Mouse (Mus musculus) E14TG2a.4 (cell line): ENCODE results near the gene Ddx52.

ENCODE experiments used
- CTCF ChIP-seq: conservative IDR thresholded peaks from 2 replicates; pipeline ENCODE4 v1.5.1; 2014; ENCODE audit warnings: low read length
- NANOG ChIP-seq: IDR thresholded peaks from 2 replicates; pipeline ENCODE4 v1.6.1; 2014; ENCODE audit warnings: borderline replicate concordance, low read length, mixed read lengths

DNA sequence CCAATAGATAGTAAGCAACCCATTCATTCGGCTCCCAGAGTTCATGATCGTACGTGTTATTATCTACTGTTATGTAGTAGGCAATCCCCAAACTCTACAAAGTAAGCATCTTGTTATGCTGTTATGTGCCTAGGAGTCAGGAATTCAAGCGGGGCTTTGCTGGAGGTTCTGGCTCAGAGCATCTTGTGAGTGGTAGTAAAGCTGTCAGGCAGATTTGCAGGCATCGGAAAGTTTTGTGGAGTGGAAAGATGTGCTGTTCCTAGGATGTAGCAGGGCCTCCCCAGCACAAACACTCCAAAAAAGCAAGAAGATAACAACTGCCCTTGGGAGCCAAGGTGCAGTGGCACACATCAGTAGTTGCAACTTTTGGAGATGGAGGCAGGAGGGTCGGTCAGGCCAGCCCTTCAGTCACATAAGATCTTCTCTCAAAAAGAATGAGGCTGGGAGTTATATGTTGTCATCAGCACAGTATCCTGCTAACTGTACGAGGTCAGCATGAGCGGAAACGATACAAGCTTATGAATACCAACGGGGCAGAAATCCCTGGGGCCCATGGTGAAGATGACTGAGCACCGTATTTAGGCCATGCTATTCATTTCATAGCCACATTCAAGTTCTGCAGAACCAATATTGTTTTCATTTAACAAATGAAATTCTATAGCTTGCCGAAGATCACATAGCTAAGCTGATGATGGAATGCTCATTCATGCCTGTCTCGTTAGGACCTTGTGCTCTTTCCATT, 34.5 kb downstream of the Ddx52 start:
- TF ChIP-seq CTCF (no peak), NANOG (no peak)
